Mouse (Mus musculus) brain, adult 2 months (tissue): Measurements from ENCODE around the gene Sult1a1.

Source experiments
- DNase-seq: peaks from one replicate; pipeline ENCODE4 v3.0.0; 2011; ENCODE audit warnings: low read depth, low spot score

Sult1a1 gene

GRCm38 (mm10) chr7:126676207-126676606 is at the start of gene Sult1a1:
Gene Sult1a1 (minus strand): TSS chr7:126676432.
- DNase-seq, result peak; percentile 61

DNA sequence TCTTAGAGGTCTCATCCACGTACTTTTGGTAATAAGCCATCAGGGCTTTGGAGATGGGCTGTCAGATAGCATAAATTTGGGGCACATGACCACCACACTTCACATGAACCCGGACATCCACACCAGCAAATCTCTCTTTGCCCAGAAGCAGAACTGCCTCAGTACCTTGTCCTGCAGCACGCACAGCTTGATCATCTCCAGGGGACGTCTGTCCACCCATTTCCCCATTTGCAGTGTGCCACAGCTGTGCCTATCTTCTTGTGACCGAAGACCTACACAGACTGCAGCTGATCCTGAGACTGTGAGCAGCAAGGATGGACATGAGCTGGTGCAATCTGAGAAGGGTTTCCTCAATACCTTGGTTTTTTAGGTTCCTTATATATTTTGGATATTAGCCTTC is 49.4 kb upstream of the Sult1a1 start:
- DNase-seq, result no peak

GRCm38 (mm10) chr7:126725077-126725476 is 48.8 kb upstream of the Sult1a1 start:
- DNase-seq, result no peak

GRCm38 (mm10) chr7:126721635-126722034 is 45.4 kb upstream of the Sult1a1 start:
- no peak for DNase-seq

- peak; percentile 60 for DNase-seq
Measured at GRCm38 (mm10) chr7:126718787-126719337, 42.6 kb upstream of the Sult1a1 start.

- no peak for DNase-seq
Measured at GRCm38 (mm10) chr7:126717566-126717965, 41.3 kb upstream of the Sult1a1 start.

- no peak for DNase-seq
Measured at GRCm38 (mm10) chr7:126715679-126716078, 39.4 kb upstream of the Sult1a1 start.

- no peak for DNase-seq
Measured at GRCm38 (mm10) chr7:126711910-126712309, 35.7 kb upstream of the Sult1a1 start.

GRCm38 (mm10) chr7:126710266-126710665 is 34.0 kb upstream of the Sult1a1 start:
- DNase-seq, result no peak

GRCm38 (mm10) chr7:126708175-126708952 is 32.1 kb upstream of the Sult1a1 start:
- DNase-seq, result no peak

GRCm38 (mm10) chr7:126707442-126708174 is 31.4 kb upstream of the Sult1a1 start, which contains the start of gene Coro1a:
Gene Coro1a (minus strand): TSS chr7:126707787.
- DNase-seq, result peak; percentile 48

- DNase-seq, result peak; percentile 96
Measured at GRCm38 (mm10) chr7:126704121-126704980, 28.1 kb upstream of the Sult1a1 start.

DNA sequence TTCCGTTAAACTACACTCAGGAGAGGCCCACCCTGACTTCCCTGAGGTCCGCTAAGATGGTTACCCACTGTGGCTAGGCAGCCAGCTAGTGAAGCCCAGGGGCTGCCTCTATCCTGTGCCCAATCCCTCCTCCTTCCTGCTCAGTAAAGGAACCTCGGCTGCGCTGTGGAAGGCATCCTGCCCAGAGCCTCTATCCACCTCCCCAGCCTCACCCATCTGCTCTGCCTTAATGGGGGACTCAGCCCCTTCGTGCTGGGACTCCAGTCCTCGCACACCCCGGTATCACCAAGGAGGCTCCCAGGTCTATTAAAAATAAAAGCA is 27.5 kb upstream of the Sult1a1 start:
- peak; percentile 72 for DNase-seq

DNA sequence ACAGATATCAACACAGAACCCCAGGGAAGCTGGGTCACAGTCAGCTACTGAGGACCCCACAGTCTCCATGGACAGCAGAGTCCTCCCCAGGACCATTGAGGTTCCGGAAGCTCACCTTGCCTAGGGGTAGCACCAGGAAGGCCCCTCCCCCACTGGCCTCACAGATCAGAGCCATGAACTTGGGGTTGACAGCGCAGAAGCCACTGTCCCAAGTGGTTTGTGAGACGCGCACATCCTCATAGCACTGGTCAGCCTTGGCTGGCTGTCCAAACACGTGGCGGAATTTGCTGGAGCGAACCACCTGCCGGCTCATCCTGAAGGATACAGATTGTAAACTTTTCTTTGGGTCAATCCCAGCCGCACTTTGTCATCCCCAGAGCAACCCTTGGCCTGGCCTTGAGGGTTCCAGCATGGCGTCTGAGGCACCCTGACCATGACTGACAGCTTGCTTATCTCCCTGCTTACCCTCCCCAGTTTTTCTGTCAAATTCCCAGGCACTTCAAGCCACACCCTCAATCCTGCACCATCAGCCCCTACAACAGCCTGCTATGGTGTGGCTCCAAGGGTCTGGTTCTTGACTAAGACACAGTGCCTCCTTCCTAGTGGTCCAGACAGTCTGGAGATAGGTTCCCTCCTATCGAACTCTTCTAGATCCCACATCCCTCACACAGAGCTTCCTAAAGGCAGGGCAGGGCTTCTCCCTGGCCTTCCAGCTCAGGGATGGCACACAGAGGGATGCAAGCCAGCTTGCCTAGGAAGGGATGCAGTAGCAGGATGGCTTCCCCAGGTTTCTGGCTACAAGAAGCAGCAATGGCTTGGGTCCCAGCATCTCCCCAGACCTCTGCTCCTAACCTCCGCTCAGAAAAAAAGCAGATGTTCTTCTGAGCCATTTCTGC is 26.9 kb upstream of the Sult1a1 start:
- DNase-seq, result peak; percentile 63

DNA sequence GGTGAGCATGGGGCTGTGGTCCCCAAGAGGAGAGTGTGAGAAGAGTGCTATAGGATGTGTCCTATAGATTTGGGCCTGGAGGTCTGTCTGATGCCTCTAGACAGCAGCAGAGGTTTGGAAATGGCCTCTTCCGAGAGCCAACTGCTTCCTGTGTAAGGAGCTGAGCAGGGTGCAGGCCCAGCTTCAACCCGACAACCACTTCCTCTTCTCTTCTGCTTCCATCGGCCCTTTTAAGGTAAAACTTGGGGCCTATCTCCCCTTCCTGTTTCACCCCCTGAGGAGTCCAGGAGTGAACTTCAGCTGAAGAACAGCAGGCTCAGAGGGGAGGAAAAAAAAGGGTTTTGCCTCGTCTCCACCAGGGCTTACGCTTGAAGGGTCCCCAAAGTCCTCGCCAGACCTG is 26.1 kb upstream of the Sult1a1 start:
- peak; percentile 55 for DNase-seq

DNA sequence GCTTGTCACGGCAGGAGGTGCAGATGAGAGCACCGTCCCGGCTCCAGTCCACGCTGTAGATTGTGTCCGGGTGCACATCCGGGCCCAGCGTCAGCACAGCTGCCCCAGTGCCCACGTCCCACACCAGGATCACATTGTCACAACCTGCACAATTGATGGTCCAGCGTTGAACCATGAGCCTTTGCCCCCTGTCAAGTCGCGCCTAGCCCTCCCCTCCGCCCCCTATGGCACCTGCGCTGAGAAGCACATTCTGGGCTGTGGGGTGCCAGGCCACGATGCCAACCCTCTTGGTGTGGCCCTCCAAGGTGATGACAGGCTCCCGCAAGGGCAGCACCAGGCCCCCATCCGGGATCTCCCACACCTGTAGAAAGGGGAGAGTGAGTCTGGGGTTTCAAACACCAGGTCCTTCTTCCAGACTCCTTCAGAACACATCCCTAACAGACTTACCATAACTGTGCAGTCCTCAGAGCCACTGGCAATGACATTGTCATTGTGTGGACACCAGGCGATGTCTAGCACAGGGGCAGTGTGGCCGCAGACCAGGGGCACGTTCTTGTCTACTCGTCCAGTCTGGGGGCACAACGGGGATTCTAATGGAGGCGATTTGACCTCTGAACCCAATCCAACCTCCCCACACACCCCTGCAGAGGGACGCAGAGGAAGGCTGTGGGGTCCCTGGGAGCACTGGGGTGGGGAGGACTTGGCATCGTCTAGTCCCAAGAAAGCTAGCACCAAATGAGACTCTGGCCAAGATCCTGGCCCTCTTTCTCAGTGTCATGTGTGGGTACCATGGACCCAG is 25.5 kb upstream of the Sult1a1 start:
- DNase-seq, result no peak

DNA sequence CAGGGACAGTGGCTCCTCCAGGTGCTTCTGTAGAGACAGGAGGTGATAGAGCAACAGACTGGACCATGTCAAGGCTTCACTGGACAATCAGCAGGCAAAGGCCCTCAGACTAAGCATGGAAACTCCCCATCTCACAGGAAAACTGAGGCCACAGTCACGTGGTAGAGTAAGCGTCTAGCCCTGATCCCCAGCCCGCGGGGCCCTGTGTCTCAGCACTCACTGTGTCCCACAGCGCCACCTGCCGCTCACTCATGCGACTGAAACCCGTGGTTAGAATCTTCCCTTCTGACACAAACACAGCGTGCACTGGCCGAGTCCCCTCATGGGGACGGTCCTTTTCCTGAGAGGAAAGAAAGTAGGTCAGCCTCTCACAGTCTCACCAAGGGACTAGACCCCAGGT is 24.8 kb upstream of the Sult1a1 start:
- peak; percentile 93 for DNase-seq

GRCm38 (mm10) chr7:126700063-126701015 is 24.1 kb upstream of the Sult1a1 start:
- DNase-seq, result no peak

DNA sequence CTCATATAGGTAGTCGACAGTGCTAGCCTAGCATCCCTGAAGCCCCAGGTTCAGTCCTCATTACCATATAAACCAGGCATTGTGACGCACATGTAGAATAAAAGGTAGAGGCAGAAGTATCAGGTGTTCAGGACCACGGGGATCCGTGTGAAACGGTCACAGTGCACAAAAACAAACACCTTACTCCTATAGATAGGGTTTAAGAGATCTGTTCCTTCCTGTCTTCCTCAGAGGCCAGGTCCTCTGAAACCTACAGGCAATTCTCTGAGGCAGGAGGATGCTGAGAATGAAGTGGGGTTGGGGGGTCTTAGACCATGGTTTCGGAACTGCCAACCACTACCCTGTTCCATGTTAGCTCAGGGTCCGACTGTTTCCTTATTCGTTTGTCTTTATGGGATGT is 21.6 kb upstream of the Sult1a1 start:
- no peak for DNase-seq
